Mouse (Mus musculus): ENCODE results near the gene Ypel2. TPM values are rescaled to one million over a fixed set of nuclear protein-coding genes. Genes with fewer than 3 reads are reported as not detected.

Ypel2 gene
- polyA plus RNA-seq, 1 experiment = 1.5 TPM

GRCm38 (mm10) chr11:86941904-86942303, 51.6 kb downstream of the Ypel2 start:
- Histone ChIP-seq H3ac (ENCODE audit: control insufficient read depth, insufficient read length) (no peak overlapping the region), H3K4me2 (ENCODE audit: low read depth) (no peak overlapping the region), H3K27me3 (ENCODE audit: control insufficient read depth, insufficient read depth, insufficient read length) (no peaks in the 10 kb centered on the region), H3K79me2 (ENCODE audit: control insufficient read depth, insufficient read depth) (no peaks in the 10 kb centered on the region), H3K4me3 (no peak overlapping the region), H3K36me3 (ENCODE audit: control insufficient read depth, insufficient read depth) (no peaks in the 10 kb centered on the region)
- TF ChIP-seq MAX (IDR thresholded peaks at IDR 0.05; ENCODE audit: low read depth) (no peak), TCF12 (IDR thresholded peaks at IDR 0.05; ENCODE audit: insufficient read depth, poor library complexity, severe bottlenecking) (no peak), E2F4 (IDR thresholded peaks at IDR 0.05; ENCODE audit: insufficient read depth) (no peak), MYOD1 (IDR thresholded peaks at IDR 0.05; ENCODE audit: control insufficient read depth in 1 of 3, insufficient read length in 2 of 3, low read depth in 2 of 3) (no peak)

- Histone ChIP-seq H3K4me3 (no peak overlapping the region), H3K36me3 (ENCODE audit: control insufficient read depth, insufficient read depth) (no peaks in the 10 kb centered on the region), H3K4me2 (ENCODE audit: low read depth) (no peak overlapping the region), H3ac (ENCODE audit: control insufficient read depth, insufficient read length) (no peak overlapping the region), H3K79me2 (ENCODE audit: control insufficient read depth, insufficient read depth) (no peaks in the 10 kb centered on the region), H3K27me3 (ENCODE audit: control insufficient read depth, insufficient read depth, insufficient read length) (no peaks in the 10 kb centered on the region)
- no peak for TF ChIP-seq POLR2A (IDR thresholded peaks at IDR 0.05; ENCODE audit: insufficient read length, low read depth)
- TF ChIP-seq POLR2AphosphoS2 (IDR thresholded peaks at IDR 0.05; ENCODE audit: insufficient read length, low read depth) = no peak
- TF ChIP-seq REST (IDR thresholded peaks at IDR 0.05; ENCODE audit: insufficient read depth, insufficient read length) = no peak
- TF ChIP-seq MYOD1 (IDR thresholded peaks at IDR 0.05; ENCODE audit: control insufficient read depth in 1 of 3, insufficient read length in 2 of 3, low read depth in 2 of 3) = no peak
- TF ChIP-seq TCF3 (IDR thresholded peaks at IDR 0.05; ENCODE audit: insufficient read length, low read depth) = no peak
- TF ChIP-seq MYOG (IDR thresholded peaks at IDR 0.05; ENCODE audit: control insufficient read depth in 1 of 3, insufficient read depth in 1 of 3, insufficient read length in 2 of 3, low read depth in 2 of 3) = no peak
Observed at GRCm38 (mm10) chr11:86939503-86939902, 54.0 kb downstream of the Ypel2 start.

- TF ChIP-seq CEBPB (IDR thresholded peaks at IDR 0.05; ENCODE audit: insufficient read depth, poor library complexity, severe bottlenecking) = no peak
- TF ChIP-seq MAX (IDR thresholded peaks at IDR 0.05; ENCODE audit: low read depth) = no peak
- TF ChIP-seq USF1 (IDR thresholded peaks at IDR 0.05; ENCODE audit: low read depth) = no peak
- no peak for TF ChIP-seq MYOD1 (IDR thresholded peaks at IDR 0.05; ENCODE audit: control insufficient read depth in 1 of 3, insufficient read length in 2 of 3, low read depth in 2 of 3)
- TF ChIP-seq POLR2A (IDR thresholded peaks at IDR 0.05; ENCODE audit: insufficient read length, low read depth) = no peak
- TF ChIP-seq REST (IDR thresholded peaks at IDR 0.05; ENCODE audit: insufficient read depth, insufficient read length) = no peak
- TF ChIP-seq TCF12 (IDR thresholded peaks at IDR 0.05; ENCODE audit: insufficient read depth, poor library complexity, severe bottlenecking) = no peak
- no peak for TF ChIP-seq SRF (IDR thresholded peaks at IDR 0.05; ENCODE audit: control insufficient read depth, insufficient read length, low read depth)
- no peak for TF ChIP-seq POLR2AphosphoS2 (IDR thresholded peaks at IDR 0.05; ENCODE audit: insufficient read length, low read depth)
- no peak for TF ChIP-seq TCF3 (IDR thresholded peaks at IDR 0.05; ENCODE audit: insufficient read length, low read depth)
- no peak for TF ChIP-seq E2F4 (IDR thresholded peaks at IDR 0.05; ENCODE audit: insufficient read depth)
- no peak for TF ChIP-seq MYOG (IDR thresholded peaks at IDR 0.05; ENCODE audit: control insufficient read depth in 1 of 3, insufficient read depth in 1 of 3, insufficient read length in 2 of 3, low read depth in 2 of 3)
- no peaks in the 10 kb centered on the region for H3K36me3 ChIP-seq (ENCODE audit: control insufficient read depth, insufficient read depth)
- no peak overlapping the region for H3K4me3 ChIP-seq
- H3K4me2 ChIP-seq (ENCODE audit: low read depth) = peak overlapping the region; percentile 12
- no peak overlapping the region for H3ac ChIP-seq (ENCODE audit: control insufficient read depth, insufficient read length)
- no peaks in the 10 kb centered on the region for H3K79me2 ChIP-seq (ENCODE audit: control insufficient read depth, insufficient read depth)
- no peaks in the 10 kb centered on the region for H3K27me3 ChIP-seq (ENCODE audit: control insufficient read depth, insufficient read depth, insufficient read length)
Observed at GRCm38 (mm10) chr11:86938551-86938950, 55.0 kb downstream of the Ypel2 start.

GRCm38 (mm10) chr11:86938108-86938507, 55.4 kb downstream of the Ypel2 start:
- no peak overlapping the region for H3K4me3 ChIP-seq
- no peaks in the 10 kb centered on the region for H3K79me2 ChIP-seq (ENCODE audit: control insufficient read depth, insufficient read depth)
- no peaks in the 10 kb centered on the region for H3K27me3 ChIP-seq (ENCODE audit: control insufficient read depth, insufficient read depth, insufficient read length)
- no peak overlapping the region for H3ac ChIP-seq (ENCODE audit: control insufficient read depth, insufficient read length)
- no peak for TF ChIP-seq CEBPB (IDR thresholded peaks at IDR 0.05; ENCODE audit: insufficient read depth, poor library complexity, severe bottlenecking)
- TF ChIP-seq SRF (IDR thresholded peaks at IDR 0.05; ENCODE audit: control insufficient read depth, insufficient read length, low read depth) = no peak
- no peak for TF ChIP-seq MYOG (IDR thresholded peaks at IDR 0.05; ENCODE audit: control insufficient read depth in 1 of 3, insufficient read depth in 1 of 3, insufficient read length in 2 of 3, low read depth in 2 of 3)
- no peak for TF ChIP-seq TCF3 (IDR thresholded peaks at IDR 0.05; ENCODE audit: insufficient read length, low read depth)
- no peak for TF ChIP-seq REST (IDR thresholded peaks at IDR 0.05; ENCODE audit: insufficient read depth, insufficient read length)
- no peak overlapping the region for H3K4me2 ChIP-seq (ENCODE audit: low read depth)
- no peaks in the 10 kb centered on the region for H3K36me3 ChIP-seq (ENCODE audit: control insufficient read depth, insufficient read depth)

DNA sequence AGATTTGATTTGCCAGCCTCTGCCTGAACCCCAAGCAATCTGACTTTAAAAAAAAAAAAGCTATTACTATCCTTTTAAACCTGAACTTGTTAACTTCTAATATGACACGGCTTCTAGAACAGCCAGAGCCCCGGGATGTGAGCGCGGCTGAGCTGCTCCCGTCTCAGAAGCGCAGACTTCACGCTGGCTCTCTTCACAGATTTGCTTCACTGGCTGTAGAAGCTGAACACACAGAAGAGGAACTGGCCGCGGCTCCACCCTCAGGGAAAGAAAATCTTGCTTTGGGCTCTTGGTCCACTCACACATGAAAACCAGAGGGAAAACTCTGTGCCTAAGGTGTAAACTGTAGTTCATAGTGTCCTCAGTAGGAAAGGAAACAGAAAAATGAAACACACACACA, 56.6 kb downstream of the Ypel2 start:
- Histone ChIP-seq H3K27me3 (ENCODE audit: control insufficient read depth, insufficient read depth, insufficient read length) (no peaks in the 10 kb centered on the region), H3K4me3 (no peak overlapping the region), H3K79me2 (ENCODE audit: control insufficient read depth, insufficient read depth) (no peaks in the 10 kb centered on the region), H3K4me2 (ENCODE audit: low read depth) (no peak overlapping the region), H3K36me3 (ENCODE audit: control insufficient read depth, insufficient read depth) (no peaks in the 10 kb centered on the region), H3ac (ENCODE audit: control insufficient read depth, insufficient read length) (no peak overlapping the region)
- no peak for TF ChIP-seq SRF (IDR thresholded peaks at IDR 0.05; ENCODE audit: control insufficient read depth, insufficient read length, low read depth)
- TF ChIP-seq POLR2AphosphoS2 (IDR thresholded peaks at IDR 0.05; ENCODE audit: insufficient read length, low read depth) = no peak
- no peak for TF ChIP-seq TCF3 (IDR thresholded peaks at IDR 0.05; ENCODE audit: insufficient read length, low read depth)
- TF ChIP-seq USF1 (IDR thresholded peaks at IDR 0.05; ENCODE audit: low read depth) = no peak
- no peak for TF ChIP-seq POLR2A (IDR thresholded peaks at IDR 0.05; ENCODE audit: insufficient read length, low read depth)
- TF ChIP-seq E2F4 (IDR thresholded peaks at IDR 0.05; ENCODE audit: insufficient read depth) = no peak
- no peak for TF ChIP-seq TCF12 (IDR thresholded peaks at IDR 0.05; ENCODE audit: insufficient read depth, poor library complexity, severe bottlenecking)
- no peak for TF ChIP-seq CEBPB (IDR thresholded peaks at IDR 0.05; ENCODE audit: insufficient read depth, poor library complexity, severe bottlenecking)
- no peak for TF ChIP-seq MYOD1 (IDR thresholded peaks at IDR 0.05; ENCODE audit: control insufficient read depth in 1 of 3, insufficient read length in 2 of 3, low read depth in 2 of 3)
- TF ChIP-seq REST (IDR thresholded peaks at IDR 0.05; ENCODE audit: insufficient read depth, insufficient read length) = no peak
- no peak for TF ChIP-seq MAX (IDR thresholded peaks at IDR 0.05; ENCODE audit: low read depth)
- no peak for TF ChIP-seq MYOG (IDR thresholded peaks at IDR 0.05; ENCODE audit: control insufficient read depth in 1 of 3, insufficient read depth in 1 of 3, insufficient read length in 2 of 3, low read depth in 2 of 3)
